Mouse (Mus musculus): Measurements from ENCODE around the gene Ube2d3. TPM values are rescaled to one million over a fixed set of nuclear protein-coding genes. Genes with fewer than 3 reads are reported as not detected.

Ube2d3 gene
- polyA plus RNA-seq, 1 experiment = 259 TPM

- 86% methylated on average over 9 of the region's 9 CpGs for WGBS
- Histone ChIP-seq H3K27ac (ENCODE audit: insufficient read depth, low read depth, low read length) (no peak overlapping the region), H3K4me1 (ENCODE audit: control insufficient read depth, insufficient read depth, insufficient read length, low read length) (peaks cover 13% of the 10 kb centered on the region; the same call in 1 of the 2 replicates), H3K27me3 (ENCODE audit: control insufficient read depth, insufficient read depth, low read length) (no peaks in the 10 kb centered on the region), H3K36me3 (ENCODE audit: control insufficient read depth, insufficient read depth, low read length) (no peaks in the 10 kb centered on the region), H3K4me3 (ENCODE audit: low read depth, low read length) (no peak overlapping the region)
- TF ChIP-seq POLR2A (IDR thresholded peaks at IDR 0.05; ENCODE audit: low read depth, low read length) = no peak
- no peak for TF ChIP-seq CTCF (IDR thresholded peaks at IDR 0.05; ENCODE audit: extremely low read depth, insufficient read length, insufficient replicate concordance, low read depth, low read length)
Observed at GRCm38 (mm10) chr3:135420542-135421309, 17.2 kb upstream of the Ube2d3 start.

- Histone ChIP-seq H3K36me3 (ENCODE audit: control insufficient read depth, insufficient read depth, low read length) (no peaks in the 10 kb centered on the region), H3K27me3 (ENCODE audit: control insufficient read depth, insufficient read depth, low read length) (no peaks in the 10 kb centered on the region), H3K4me3 (ENCODE audit: low read depth, low read length) (no peak overlapping the region), H3K27ac (ENCODE audit: insufficient read depth, low read depth, low read length) (no peak overlapping the region), H3K4me1 (ENCODE audit: control insufficient read depth, insufficient read depth, insufficient read length, low read length) (peaks cover 13% of the 10 kb centered on the region; the same call in 1 of the 2 replicates)
- TF ChIP-seq POLR2A (IDR thresholded peaks at IDR 0.05; ENCODE audit: low read depth, low read length) = no peak
- no peak for TF ChIP-seq CTCF (IDR thresholded peaks at IDR 0.05; ENCODE audit: extremely low read depth, insufficient read length, insufficient replicate concordance, low read depth, low read length)
Observed at GRCm38 (mm10) chr3:135421310-135421594, 16.7 kb upstream of the Ube2d3 start.

- peaks cover 10% of the 10 kb centered on the region; the same call in 1 of the 2 replicates for H3K4me1 ChIP-seq (ENCODE audit: control insufficient read depth, insufficient read depth, insufficient read length, low read length)
- no peaks in the 10 kb centered on the region for H3K36me3 ChIP-seq (ENCODE audit: control insufficient read depth, insufficient read depth, low read length)
- H3K27me3 ChIP-seq (ENCODE audit: control insufficient read depth, insufficient read depth, low read length) = no peaks in the 10 kb centered on the region
- WGBS = 7% methylated on average over 8 of the region's 8 CpGs
- H3K27ac ChIP-seq (ENCODE audit: insufficient read depth, low read depth, low read length) = peak overlapping the region; percentile 92
- H3K4me3 ChIP-seq (ENCODE audit: low read depth, low read length) = peak overlapping the region; percentile 66
- TF ChIP-seq CTCF (IDR thresholded peaks at IDR 0.05; ENCODE audit: extremely low read depth, insufficient read length, insufficient replicate concordance, low read depth, low read length) (no peak), POLR2A (IDR thresholded peaks at IDR 0.05; ENCODE audit: low read depth, low read length) (no peak)
Observed at GRCm38 (mm10) chr3:135422232-135422855, 15.6 kb upstream of the Ube2d3 start.

- WGBS = under 1% methylated on average over 102 of the region's 103 CpGs
Observed at GRCm38 (mm10) chr3:135422856-135423607, 14.9 kb upstream of the Ube2d3 start.

GRCm38 (mm10) chr3:135423608-135424212, 14.2 kb upstream of the Ube2d3 start, which contains the start of gene Cisd2:
Gene Cisd2 (minus strand): TSS chr3:135423925.
- Histone ChIP-seq H3K36me3 (ENCODE audit: control insufficient read depth, insufficient read depth, low read length) (no peaks in the 10 kb centered on the region), H3K27ac (ENCODE audit: insufficient read depth, low read depth, low read length) (peak within 1 kb of the TSS; percentile 92), H3K27me3 (ENCODE audit: control insufficient read depth, insufficient read depth, low read length) (no peaks in the 10 kb centered on the region), H3K4me3 (ENCODE audit: low read depth, low read length) (peak within 1 kb of the TSS; percentile 66), H3K4me1 (ENCODE audit: control insufficient read depth, insufficient read depth, insufficient read length, low read length) (no peaks in the 10 kb centered on the region; the same call in 1 of the 2 replicates)
- WGBS = under 1% methylated on average over 8 of the region's 8 CpGs
- TF ChIP-seq CTCF (IDR thresholded peaks at IDR 0.05; ENCODE audit: extremely low read depth, insufficient read length, insufficient replicate concordance, low read depth, low read length) = no peak
- TF ChIP-seq POLR2A (IDR thresholded peaks at IDR 0.05; ENCODE audit: low read depth, low read length) = no peak

More at GRCm38 (mm10) chr3:135422856-135423607, 14.9 kb upstream of the Ube2d3 start:
- Histone ChIP-seq H3K27ac (ENCODE audit: insufficient read depth, low read depth, low read length) (peak overlapping the region; percentile 92), H3K4me3 (ENCODE audit: low read depth, low read length) (peak overlapping the region; percentile 66), H3K36me3 (ENCODE audit: control insufficient read depth, insufficient read depth, low read length) (no peaks in the 10 kb centered on the region), H3K27me3 (ENCODE audit: control insufficient read depth, insufficient read depth, low read length) (no peaks in the 10 kb centered on the region), H3K4me1 (ENCODE audit: control insufficient read depth, insufficient read depth, insufficient read length, low read length) (peaks cover 4% of the 10 kb centered on the region; the same call in 1 of the 2 replicates)
- TF ChIP-seq CTCF (IDR thresholded peaks at IDR 0.05; ENCODE audit: extremely low read depth, insufficient read length, insufficient replicate concordance, low read depth, low read length) (no peak), POLR2A (IDR thresholded peaks at IDR 0.05; ENCODE audit: low read depth, low read length) (peak; percentile 91)

GRCm38 (mm10) chr3:135436901-135437616, 890 bp upstream of the Ube2d3 start:
- TF ChIP-seq POLR2A (IDR thresholded peaks at IDR 0.05; ENCODE audit: low read depth, low read length) = no peak
- TF ChIP-seq CTCF (IDR thresholded peaks at IDR 0.05; ENCODE audit: extremely low read depth, insufficient read length, insufficient replicate concordance, low read depth, low read length) = no peak
- Histone ChIP-seq H3K27me3 (ENCODE audit: control insufficient read depth, insufficient read depth, low read length) (no peaks in the 10 kb centered on the region), H3K36me3 (ENCODE audit: control insufficient read depth, insufficient read depth, low read length) (peaks cover 3% of the 10 kb centered on the region; the same call in 1 of the 2 replicates), H3K4me3 (ENCODE audit: low read depth, low read length) (no peak overlapping the region), H3K4me1 (ENCODE audit: control insufficient read depth, insufficient read depth, insufficient read length, low read length) (no peaks in the 10 kb centered on the region), H3K27ac (ENCODE audit: insufficient read depth, low read depth, low read length) (peak overlapping the region; percentile 73)
- 55% methylated on average over 14 of the region's 14 CpGs for WGBS

Data from small intestine, adult 2 months (tissue).